15 mouse cellular contexts compared by ENCODE assay signal in the genomic region with DNA sequence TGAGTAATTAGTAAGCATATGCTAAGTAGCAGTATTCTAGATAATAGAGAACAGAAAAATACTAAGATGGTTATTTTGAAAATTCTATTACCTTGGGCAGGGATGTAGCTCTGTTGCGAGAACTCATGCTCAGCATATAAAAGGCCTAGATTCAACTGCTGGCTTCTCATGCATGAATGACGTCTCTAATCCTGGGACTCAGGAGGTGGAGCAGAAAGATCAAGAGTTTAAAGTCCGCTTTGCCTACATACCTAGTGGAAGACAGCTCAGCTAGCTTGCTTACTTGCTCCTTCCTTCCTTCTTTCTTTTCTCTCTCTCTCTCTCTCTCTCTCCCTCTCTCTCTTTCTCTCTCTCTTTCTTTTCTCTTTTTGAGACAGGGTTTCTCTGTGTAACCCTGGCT.
"Had no signal": no experiment of that assay in that cellular context is flagged by ENCODE, and none has a peak within 500 bp of the region (broad histone marks: within the 10 kb centered on the region; RNA-seq: fewer than 3 reads in every experiment).

No protein-coding gene starts in this region.

- H3K4me1 ChIP-seq: hindbrain, embryonic 15.5 days; limb, embryonic 15.5 days; liver, embryonic 13.5 days; lung, embryonic 15.5 days; megakaryocyte, embryonic 14.5 days; midbrain, embryonic 15.5 days; neural tube, embryonic 12.5 days had no signal

- H3K4me2 ChIP-seq: hindbrain, embryonic 15.5 days; limb, embryonic 15.5 days; liver, embryonic 13.5 days; lung, embryonic 15.5 days; midbrain, embryonic 11.5 days; midbrain, embryonic 15.5 days; neural tube, embryonic 12.5 days had no signal

- H3K27me3 ChIP-seq: hindbrain, embryonic 15.5 days; limb, embryonic 15.5 days; liver, embryonic 13.5 days; lung, embryonic 15.5 days; megakaryocyte, embryonic 14.5 days; midbrain, embryonic 15.5 days; neural tube, embryonic 12.5 days had no signal

- H3K4me3 ChIP-seq: hindbrain, embryonic 15.5 days; left cerebral cortex, adult 2 months; limb, embryonic 15.5 days; liver, embryonic 13.5 days; lung, embryonic 15.5 days; megakaryocyte, embryonic 14.5 days; midbrain, embryonic 15.5 days; neural tube, embryonic 12.5 days had no signal

- H3K27ac ChIP-seq: hindbrain, embryonic 15.5 days; left cerebral cortex, adult 2 months; limb, embryonic 15.5 days; liver, embryonic 13.5 days; lung, embryonic 15.5 days; macrophage; midbrain, embryonic 15.5 days; neural tube, embryonic 12.5 days had no signal

- H3K9me3 ChIP-seq: hindbrain, embryonic 15.5 days; limb, embryonic 15.5 days; liver, embryonic 13.5 days; lung, embryonic 15.5 days; megakaryocyte, embryonic 14.5 days; midbrain, embryonic 15.5 days; neural tube, embryonic 12.5 days had no signal

- DNase-seq: liver, embryonic 13.5 days; liver, postnatal 0 days; lung, postnatal 14 days; spleen, adult 18-20 months; thymus, adult 18-20 months; thymus, postnatal 14 days had no signal

- ATAC-seq: liver, postnatal 0 days; midbrain, embryonic 15.5 days had no signal

- H3K9ac ChIP-seq: hindbrain, embryonic 15.5 days; limb, embryonic 15.5 days; liver, embryonic 13.5 days; liver, postnatal 0 days; lung, embryonic 15.5 days; midbrain, embryonic 15.5 days; neural tube, embryonic 12.5 days had no signal
